Comparison of ENCODE assay signal across 17 mouse cellular contexts in the genomic region with DNA sequence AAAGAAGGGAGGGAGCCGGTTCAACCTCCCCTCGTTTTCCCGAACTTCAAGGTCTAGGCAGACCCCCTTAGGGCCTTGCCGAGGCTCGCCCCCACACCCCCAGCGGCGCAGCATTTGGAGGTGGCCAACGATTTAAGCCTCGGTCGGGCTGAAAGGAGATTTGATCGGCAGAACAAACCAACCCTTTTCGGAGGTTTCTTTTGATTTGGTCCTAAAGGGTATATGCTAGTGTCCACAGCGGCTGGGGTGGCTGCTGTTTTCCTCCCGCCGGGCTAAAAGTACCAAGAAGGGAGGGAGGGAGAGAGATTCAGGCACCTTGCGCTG. TPM values are rescaled to one million over a fixed set of nuclear protein-coding genes. Genes with fewer than 3 reads are reported as not detected.
DNase-seq lines count a peak whose midpoint lies in the region; ATAC-seq and TF ChIP-seq lines count a peak whose summit lies in the region.
"Had no signal": no experiment of that assay in that cellular context is flagged by ENCODE, and none has a peak within 500 bp of the region (broad histone marks: within the 10 kb centered on the region; RNA-seq: fewer than 3 reads in every experiment).

No protein-coding gene starts in this region.

- H3K9ac ChIP-seq in kidney, embryonic 15.5 days, result peak overlapping the region; percentile 42
- H3K9ac ChIP-seq in limb, embryonic 14.5 days (ENCODE audit: low read depth, low read length, severe bottlenecking), result peak overlapping the region; percentile 98
- H3K9ac ChIP-seq: liver, postnatal 0 days had no signal

- WGBS in kidney, embryonic 15.5 days, result 5% methylated on average over 16 of the region's 16 CpGs
- WGBS in limb, embryonic 14.5 days, result 5% methylated on average over 16 of the region's 16 CpGs
- 4% methylated on average over 16 of the region's 16 CpGs for WGBS in thymus, adult 2 months

- no peak for TF ChIP-seq POLR2A in limb, embryonic 14.5 days (IDR thresholded peaks at IDR 0.05; ENCODE audit: borderline replicate concordance, extremely low read depth, insufficient read depth, insufficient read length)
- TF ChIP-seq POLR2A in thymus, adult 2 months (IDR thresholded peaks at IDR 0.05; ENCODE audit: control insufficient read depth, extremely low read depth, insufficient read depth, low read length, poor library complexity), result no peak

- peak overlapping the region; percentile 19 for H3ac ChIP-seq in C2C12 (ENCODE audit: control insufficient read depth, insufficient read length, low read depth)

- no peak for ATAC-seq in kidney, embryonic 15.5 days (replicated peaks; ENCODE audit: low FRiP score)
- no peak for ATAC-seq in limb, embryonic 14.5 days (ENCODE audit: low FRiP score, low read depth)
- ATAC-seq: liver, postnatal 0 days had no signal

- H3K27me3 ChIP-seq in kidney, embryonic 15.5 days, result peaks cover 57% of the 10 kb centered on the region
- H3K27me3 ChIP-seq in C2C12 (ENCODE audit: control insufficient read depth, insufficient read depth, insufficient read length), result no peaks in the 10 kb centered on the region
- no peaks in the 10 kb centered on the region for H3K27me3 ChIP-seq in limb, embryonic 14.5 days (ENCODE audit: control insufficient read depth, insufficient read depth, low read length)
- peaks cover 71% of the 10 kb centered on the region for H3K27me3 ChIP-seq in thymus, adult 2 months (ENCODE audit: control insufficient read depth, insufficient read depth, low read length)

- no peak for TF ChIP-seq CTCF in C2C12 (IDR thresholded peaks at IDR 0.05; ENCODE audit: control insufficient read depth, insufficient read depth, insufficient read length)
- TF ChIP-seq CTCF in thymus, adult 2 months (IDR thresholded peaks at IDR 0.05; ENCODE audit: borderline replicate concordance, control insufficient read depth, extremely low read depth, insufficient read depth, low read length, poor library complexity), result no peak

- H3K79me3 ChIP-seq in C2C12 (ENCODE audit: low read depth), result peaks cover 49% of the 10 kb centered on the region

- peak overlapping the region; percentile 39 for H3K4me3 ChIP-seq in kidney, embryonic 15.5 days (replicated peaks)
- peak overlapping the region; percentile 14 for H3K4me3 ChIP-seq in C2C12 (ENCODE audit: insufficient read depth, poor library complexity, severe bottlenecking)
- H3K4me3 ChIP-seq in limb, embryonic 14.5 days (replicated peaks; ENCODE audit: low read length), result peak overlapping the region; percentile 90
- H3K4me3 ChIP-seq in thymus, adult 2 months (ENCODE audit: control insufficient read depth, insufficient read depth, low read length), result no peak overlapping the region

- H3K4me1 ChIP-seq in kidney, embryonic 15.5 days, result peaks cover 47% of the 10 kb centered on the region
- peaks cover 24% of the 10 kb centered on the region for H3K4me1 ChIP-seq in limb, embryonic 14.5 days (ENCODE audit: control insufficient read depth, insufficient read depth, low read length)
- peaks cover 16% of the 10 kb centered on the region for H3K4me1 ChIP-seq in thymus, adult 2 months (replicated peaks; ENCODE audit: control insufficient read depth, insufficient read depth, low read length)

- peak overlapping the region; percentile 74 for H3K4me2 ChIP-seq in kidney, embryonic 15.5 days
- H3K4me2 ChIP-seq in limb, embryonic 14.5 days (replicated peaks; ENCODE audit: low read depth, low read length, severe bottlenecking), result peak overlapping the region; percentile 96

- no peaks in the 10 kb centered on the region for H3K36me3 ChIP-seq in kidney, embryonic 15.5 days
- H3K36me3 ChIP-seq in C2C12 (ENCODE audit: control insufficient read depth, insufficient read depth), result peaks cover 13% of the 10 kb centered on the region
- H3K36me3 ChIP-seq in limb, embryonic 14.5 days (ENCODE audit: control insufficient read depth, insufficient read depth, low read length), result peaks cover 39% of the 10 kb centered on the region
- no peaks in the 10 kb centered on the region for H3K36me3 ChIP-seq in thymus, adult 2 months (ENCODE audit: control insufficient read depth, insufficient read depth, low read length)

- H3K79me2 ChIP-seq in C2C12 (ENCODE audit: control insufficient read depth, insufficient read depth), result peaks cover 76% of the 10 kb centered on the region

- H3K27ac ChIP-seq in kidney, embryonic 15.5 days, result peak overlapping the region; percentile 86
- peak overlapping the region; percentile 95 for H3K27ac ChIP-seq in limb, embryonic 14.5 days (replicated peaks; ENCODE audit: low read depth, low read length)
- no peak overlapping the region for H3K27ac ChIP-seq in thymus, adult 2 months (ENCODE audit: control insufficient read depth, insufficient read depth, low read length)

- no peaks in the 10 kb centered on the region for H3K9me3 ChIP-seq in kidney, embryonic 15.5 days (replicated peaks)
- H3K9me3 ChIP-seq in limb, embryonic 14.5 days (ENCODE audit: control insufficient read depth, low read length), result no peaks in the 10 kb centered on the region

- DNase-seq in kidney, adult 9 months, result no peak
- peak; percentile 67 for DNase-seq in ES-CJ7 (ENCODE audit: low read depth, low spot score)
- no peak for DNase-seq in limb, embryonic 14.5 days (ENCODE audit: low spot score)
- DNase-seq in adrenal gland, postnatal 4 days (ENCODE audit: low spot score in 2 of 2), result no peak
- no peak for DNase-seq in thymus, adult 2 months
- no peak for DNase-seq in adrenal gland, adult 2 months
- DNase-seq: cerebellum, adult 9-11 months; heart, adult 18-20 months; heart, postnatal 4 days; liver, postnatal 0 days had no signal

TF ChIP-seq in C2C12, 6 proteins besides CTCF, POLR2A, EP300 and RAD21:
- TF ChIP-seq CEBPB (IDR thresholded peaks at IDR 0.05; ENCODE audit: low read depth) (no peak), MYOD1 (IDR thresholded peaks at IDR 0.05; ENCODE audit: control insufficient read depth, insufficient read length, low read depth) (no peak), MYOG (IDR thresholded peaks at IDR 0.05; ENCODE audit: control insufficient read depth, extremely low read depth, insufficient read length) (no peak), USF1 (IDR thresholded peaks at IDR 0.05; ENCODE audit: low read depth) (no peak), MAX (IDR thresholded peaks at IDR 0.05) (no peak), FOSL1 (IDR thresholded peaks at IDR 0.05; ENCODE audit: insufficient read depth, low read length, poor library complexity, severe bottlenecking) (no peak)

RNA-seq across cellular contexts. Expression of a gene that starts 3.8 kb away (rescaled TPM):
- 34.3 and 34.8 TPM in 2 replicates for polyA plus RNA-seq in kidney, embryonic 15.5 days (2015; fragmentation: Nextera tagmentation; extraction: Ambion mirVana)
- polyA plus RNA-seq in C2C12 (2012; fragmentation: generic; extraction: Trizol), result 19.2 TPM
- 32.6 and 41.2 TPM in 2 replicates for polyA plus RNA-seq in limb, embryonic 14.5 days (2012; rRNA removed)
- polyA plus RNA-seq in limb, embryonic 14.5 days (2014; fragmentation: Nextera tagmentation; extraction: Ambion mirVana), result 31.1 and 39.0 TPM in 2 replicates
- total RNA-seq in adrenal gland, postnatal 4 days (2021), result 1 to 10 TPM in 1 of 2 experiments, not detected in 1; 3.0 TPM
- not detected in 2 replicates for polyA plus RNA-seq in thymus, adult 2 months (2012; rRNA removed)
- total RNA-seq in adrenal gland, adult 2 months (2021), result not detected
- not detected in 2 replicates for polyA plus RNA-seq in adrenal gland, adult 2 months (2012; rRNA removed)
- total RNA-seq: adrenal gland, adult 18-20 months; heart, adult 18-20 months; heart, postnatal 4 days; layer of hippocampus, adult 8-10 months; left cerebral cortex, postnatal 10 days; megakaryocyte-erythroid progenitor cell, adult 5-6 weeks had no signal
- polyA plus RNA-seq: liver, postnatal 0 days had no signal

RNA-seq across cellular contexts. Expression of a gene that starts 8.7 kb away (rescaled TPM):
- 157 and 172 TPM in 2 replicates for polyA plus RNA-seq in kidney, embryonic 15.5 days (2015; fragmentation: Nextera tagmentation; extraction: Ambion mirVana)
- 19.8 TPM for polyA plus RNA-seq in C2C12 (2012; fragmentation: generic; extraction: Trizol)
- 111 and 136 TPM in 2 replicates for polyA plus RNA-seq in limb, embryonic 14.5 days (2012; rRNA removed)
- 117 and 149 TPM in 2 replicates for polyA plus RNA-seq in limb, embryonic 14.5 days (2014; fragmentation: Nextera tagmentation; extraction: Ambion mirVana)
- 10 to 100 TPM in 1 of 2 experiments, under 1 TPM in 1; 0.87 to 11.1 TPM for total RNA-seq in adrenal gland, postnatal 4 days (2021)
- polyA plus RNA-seq in thymus, adult 2 months (2012; rRNA removed), result not detected in 2 replicates
- total RNA-seq in adrenal gland, adult 2 months (2021), result not detected
- 0.22 TPM in 1 of 2 replicates, not detected in the other for polyA plus RNA-seq in adrenal gland, adult 2 months (2012; rRNA removed)
- total RNA-seq: heart, adult 18-20 months; heart, postnatal 4 days; layer of hippocampus, adult 8-10 months; left cerebral cortex, postnatal 10 days; megakaryocyte-erythroid progenitor cell, adult 5-6 weeks had no signal
- polyA plus RNA-seq: frontal cortex, adult 2 months; liver, postnatal 0 days had no signal

RNA-seq across cellular contexts. Expression of a gene that starts 11.3 kb away (rescaled TPM):
- polyA plus RNA-seq in kidney, embryonic 15.5 days (2015; fragmentation: Nextera tagmentation; extraction: Ambion mirVana), result 0.13 and 0.43 TPM in 2 replicates
- 0.77 TPM for polyA plus RNA-seq in C2C12 (2012; fragmentation: generic; extraction: Trizol)
- 26.0 and 37.6 TPM in 2 replicates for polyA plus RNA-seq in limb, embryonic 14.5 days (2012; rRNA removed)
- polyA plus RNA-seq in limb, embryonic 14.5 days (2014; fragmentation: Nextera tagmentation; extraction: Ambion mirVana), result 16.0 and 24.1 TPM in 2 replicates
- total RNA-seq in adrenal gland, postnatal 4 days (2021), result not detected
- polyA plus RNA-seq in thymus, adult 2 months (2012; rRNA removed), result not detected in 2 replicates
- total RNA-seq in adrenal gland, adult 2 months (2021), result not detected
- polyA plus RNA-seq in adrenal gland, adult 2 months (2012; rRNA removed), result not detected in 2 replicates
- total RNA-seq: adrenal gland, adult 18-20 months; heart, adult 18-20 months; heart, postnatal 4 days; layer of hippocampus, adult 8-10 months; left cerebral cortex, postnatal 10 days; megakaryocyte-erythroid progenitor cell, adult 5-6 weeks had no signal
- polyA plus RNA-seq: frontal cortex, adult 2 months; liver, postnatal 0 days had no signal

RNA-seq across cellular contexts. Expression of a gene that starts 18.5 kb away (rescaled TPM):
- 53.4 and 65.1 TPM in 2 replicates for polyA plus RNA-seq in kidney, embryonic 15.5 days (2015; fragmentation: Nextera tagmentation; extraction: Ambion mirVana)
- polyA plus RNA-seq in C2C12 (2012; fragmentation: generic; extraction: Trizol), result 19.3 TPM
- polyA plus RNA-seq in limb, embryonic 14.5 days (2012; rRNA removed), result 107 and 134 TPM in 2 replicates
- 39.0 and 45.2 TPM in 2 replicates for polyA plus RNA-seq in limb, embryonic 14.5 days (2014; fragmentation: Nextera tagmentation; extraction: Ambion mirVana)
- 10 to 100 TPM in 1 of 2 experiments, 1 to 10 TPM in 1; 4.5 to 14.6 TPM for total RNA-seq in adrenal gland, postnatal 4 days (2021)
- polyA plus RNA-seq in thymus, adult 2 months (2012; rRNA removed), result 0.26 and 0.56 TPM in 2 replicates
- 1 to 10 TPM in 1 of 2 experiments, under 1 TPM in 1; 0.75 to 1.6 TPM for total RNA-seq in adrenal gland, adult 2 months (2021)
- polyA plus RNA-seq in adrenal gland, adult 2 months (2012; rRNA removed), result 1.7 and 3.8 TPM in 2 replicates
- total RNA-seq: heart, adult 18-20 months; heart, postnatal 4 days; layer of hippocampus, adult 8-10 months; left cerebral cortex, postnatal 10 days had no signal
- polyA plus RNA-seq: frontal cortex, adult 2 months had no signal

RNA-seq across cellular contexts. Expression of a gene that starts 27.7 kb away (rescaled TPM):
- polyA plus RNA-seq in kidney, embryonic 15.5 days (2015; fragmentation: Nextera tagmentation; extraction: Ambion mirVana), result 26.7 and 27.2 TPM in 2 replicates
- polyA plus RNA-seq in C2C12 (2012; fragmentation: generic; extraction: Trizol), result 7.5 TPM
- polyA plus RNA-seq in limb, embryonic 14.5 days (2012; rRNA removed), result 15.8 and 17.0 TPM in 2 replicates
- 8.9 and 10.1 TPM in 2 replicates for polyA plus RNA-seq in limb, embryonic 14.5 days (2014; fragmentation: Nextera tagmentation; extraction: Ambion mirVana)
- 10 to 100 TPM; 25.1 to 28.1 TPM for total RNA-seq in adrenal gland, postnatal 4 days (2021)
- polyA plus RNA-seq in thymus, adult 2 months (2012; rRNA removed), result 2.5 and 3.4 TPM in 2 replicates
- 10 to 100 TPM; 15.3 to 30.3 TPM for total RNA-seq in adrenal gland, adult 2 months (2021)
- 21.3 and 26.8 TPM in 2 replicates for polyA plus RNA-seq in adrenal gland, adult 2 months (2012; rRNA removed)
- total RNA-seq: layer of hippocampus, adult 8-10 months; left cerebral cortex, postnatal 10 days had no signal
- polyA plus RNA-seq: frontal cortex, adult 2 months had no signal

Comparison
In these comparisons a context has a peak if more than half of its experiments do, and no peak if none do; other contexts are left out.
1. RNA of a gene that starts 3.8 kb away (polyA plus RNA-seq): 34.3 to 34.8 TPM in kidney, embryonic 15.5 days, 31.1 to 41.2 TPM in limb, embryonic 14.5 days and 19.2 TPM in C2C12 (single experiment); not detected in thymus, adult 2 months and not detected in adrenal gland, adult 2 months; every median in the first group is over 10 times any median in the second.
2. RNA of a gene that starts 8.7 kb away (polyA plus RNA-seq): 157 to 172 TPM in kidney, embryonic 15.5 days, 111 to 149 TPM in limb, embryonic 14.5 days and 19.8 TPM in C2C12 (single experiment); 0.22 TPM in adrenal gland, adult 2 months and not detected in thymus, adult 2 months; every median in the first group is over 10 times any median in the second.